Comparison of ENCODE assay signal across 19 mouse cellular contexts in genomic region chr19:32341091-32341490, GRCm38 (mm10). TPM values are rescaled to one million over a fixed set of nuclear protein-coding genes. Genes with fewer than 3 reads are reported as not detected.
DNase-seq lines count a peak whose midpoint lies in the region; ATAC-seq and TF ChIP-seq lines count a peak whose summit lies in the region.
"Had no signal": no experiment of that assay in that cellular context is flagged by ENCODE, and none has a peak within 500 bp of the region (broad histone marks: within the 10 kb centered on the region; RNA-seq: fewer than 3 reads in every experiment).

No protein-coding gene starts in this region.

- H3K36me3 ChIP-seq in heart, embryonic 10.5 days: no peaks in the 10 kb centered on the region
- no peaks in the 10 kb centered on the region for H3K36me3 ChIP-seq in heart, embryonic 15.5 days
- H3K36me3 ChIP-seq in intestine, postnatal 0 days (ENCODE audit: control insufficient read depth, insufficient read depth): no peaks in the 10 kb centered on the region
- H3K36me3 ChIP-seq: limb, embryonic 12.5 days had no signal

- no peak overlapping the region for H3K9ac ChIP-seq in heart, embryonic 15.5 days
- no peak overlapping the region for H3K9ac ChIP-seq in intestine, postnatal 0 days (ENCODE audit: low read depth, low read length)
- H3K9ac ChIP-seq: limb, embryonic 12.5 days; liver, embryonic 14.5 days had no signal

- no peaks in the 10 kb centered on the region for H3K27me3 ChIP-seq in heart, embryonic 10.5 days (ENCODE audit: insufficient read depth, poor library complexity, severe bottlenecking)
- no peaks in the 10 kb centered on the region for H3K27me3 ChIP-seq in heart, embryonic 15.5 days
- no peaks in the 10 kb centered on the region for H3K27me3 ChIP-seq in intestine, postnatal 0 days (replicated peaks; ENCODE audit: control insufficient read depth, insufficient read depth, low read length)
- H3K27me3 ChIP-seq: limb, embryonic 12.5 days had no signal

- no peak overlapping the region for H3K4me3 ChIP-seq in heart, embryonic 10.5 days
- H3K4me3 ChIP-seq in heart, embryonic 15.5 days: no peak overlapping the region
- no peak overlapping the region for H3K4me3 ChIP-seq in intestine, postnatal 0 days (ENCODE audit: low read depth, low read length)
- H3K4me3 ChIP-seq: limb, embryonic 12.5 days had no signal

- H3K9me3 ChIP-seq in heart, embryonic 10.5 days: no peaks in the 10 kb centered on the region
- H3K9me3 ChIP-seq in heart, embryonic 15.5 days (replicated peaks): no peaks in the 10 kb centered on the region
- H3K9me3 ChIP-seq in intestine, postnatal 0 days (ENCODE audit: control insufficient read depth): no peaks in the 10 kb centered on the region
- H3K9me3 ChIP-seq: limb, embryonic 12.5 days had no signal

- peak; percentile 28 for DNase-seq in adrenal gland, adult 2 months
- DNase-seq in adrenal gland, postnatal 14 days: no peak
- DNase-seq in heart, embryonic 10.5 days (ENCODE audit: low spot score): no peak
- no peak for DNase-seq in heart, adult 9 months (ENCODE audit: low spot score in 2 of 2)
- DNase-seq in left cerebral cortex, adult 11 months (ENCODE audit: low spot score): peak; percentile 32
- no peak for DNase-seq in left cerebral cortex, adult 18-20 months (ENCODE audit: low spot score in 2 of 2)
- DNase-seq: adrenal gland, postnatal 25 days; cerebellum, adult 2 months; embryo, embryonic 11 days; gastrocnemius, postnatal 10 days; lung, postnatal 14 days; spleen, adult 18-20 months had no signal

- TF ChIP-seq CTCF in intestine, postnatal 0 days (IDR thresholded peaks at IDR 0.05; ENCODE audit: low read depth): no peak

- H3K4me1 ChIP-seq in heart, embryonic 10.5 days: peaks cover 75% of the 10 kb centered on the region
- peaks cover 69% of the 10 kb centered on the region for H3K4me1 ChIP-seq in heart, embryonic 15.5 days (replicated peaks)
- peaks cover 29% of the 10 kb centered on the region for H3K4me1 ChIP-seq in intestine, postnatal 0 days (replicated peaks; ENCODE audit: control insufficient read depth, insufficient read depth, low read length)

- H3K4me2 ChIP-seq in heart, embryonic 15.5 days: peak overlapping the region; percentile 28; the same call in 1 of the 2 replicates
- H3K4me2 ChIP-seq in intestine, postnatal 0 days (replicated peaks; ENCODE audit: low read depth): no peak overlapping the region
- H3K4me2 ChIP-seq: limb, embryonic 12.5 days had no signal

- ATAC-seq in heart, embryonic 15.5 days (replicated peaks; ENCODE audit: insufficient number of reproducible peaks, insufficient read depth, low FRiP score, low read depth): 0 out of 2 replicates have a peak, but pooled peaks have one; percentile 28
- no peak for ATAC-seq in intestine, postnatal 0 days
- ATAC-seq: forebrain, embryonic 14.5 days; inflammation-experienced regulatory T-cells, adult 6 months; midbrain, embryonic 16.5 days had no signal

- H3K27ac ChIP-seq in heart, embryonic 10.5 days: peak overlapping the region; percentile 89; the same call in 1 of the 2 replicates
- H3K27ac ChIP-seq in heart, embryonic 15.5 days: peak overlapping the region; percentile 78
- H3K27ac ChIP-seq in intestine, postnatal 0 days (ENCODE audit: low read depth, low read length): no peak overlapping the region
- H3K27ac ChIP-seq: limb, embryonic 12.5 days; liver, embryonic 14.5 days had no signal

- 40% methylated on average over 2 of the region's 2 CpGs for WGBS in heart, embryonic 10.5 days
- 15% methylated on average over 2 of the region's 2 CpGs for whole genome bisulfite sequencing in heart, embryonic 15.5 days
- 59% methylated on average over 2 of the region's 2 CpGs for WGBS in intestine, postnatal 0 days

RNA-seq across cellular contexts. Expression of gene Sgms1, which starts 48.4 kb away (rescaled TPM):
- 10 to 100 TPM; 71.4 to 73.5 TPM for total RNA-seq in adrenal gland, adult 2 months (2021)
- 13.3 and 16.8 TPM in 2 replicates for polyA plus RNA-seq in adrenal gland, adult 2 months (2012; rRNA removed)
- 62.6 and 75.9 TPM in 2 replicates for total RNA-seq in adrenal gland, postnatal 14 days (2021)
- 41.5 and 45.9 TPM in 2 replicates for polyA plus RNA-seq in heart, embryonic 10.5 days (2016; fragmentation: Nextera tagmentation; extraction: Ambion mirVana)
- 10 to 100 TPM; 45.3 to 46.0 TPM for total RNA-seq in left cerebral cortex, adult 18-20 months (2021)
- 36.7 and 40.3 TPM in 2 replicates for polyA plus RNA-seq in heart, embryonic 15.5 days (2015; fragmentation: Nextera tagmentation; extraction: Ambion mirVana)
- 18.6 and 23.6 TPM in 2 replicates for polyA plus RNA-seq in intestine, postnatal 0 days (2015; fragmentation: Nextera tagmentation; extraction: Ambion mirVana)

Comparison
In these comparisons a context has a peak if more than half of its experiments do, and no peak if none do; other contexts are left out.
1. DNase-seq: peak in adrenal gland, adult 2 months (single experiment) and left cerebral cortex, adult 11 months (single experiment); none in adrenal gland, postnatal 14 days (single experiment), heart, embryonic 10.5 days (single experiment), heart, adult 9 months (0 of 2) and left cerebral cortex, adult 18-20 months (0 of 2).